Mouse (Mus musculus): ENCODE measurements at regions not wholly inside any gene's neighbourhood (a gene's known extent, or its start where the extent isn't known, plus 50 kb on each side); places are given as distances from the start of the nearest gene placed in this dataset.

GRCm38 (mm10) chr3:134390472-134391336, 154.4 kb downstream of the Cxxc4 start:
- Histone ChIP-seq H3K4me1 (replicated peaks; ENCODE audit: control insufficient read depth, insufficient read depth, low read length) (no peaks in the 10 kb centered on the region), H3K9me3 (ENCODE audit: control insufficient read depth, low read length) (no peaks in the 10 kb centered on the region), H3K27me3 (replicated peaks; ENCODE audit: control insufficient read depth, insufficient read depth, low read length) (no peaks in the 10 kb centered on the region), H3K4me2 (no peak overlapping the region), H3K9ac (ENCODE audit: low read depth, low read length) (no peak overlapping the region), H3K27ac (ENCODE audit: low read depth, low read length) (no peak overlapping the region), H3K4me3 (ENCODE audit: low read depth, low read length) (no peak overlapping the region), H3K36me3 (ENCODE audit: control insufficient read depth, insufficient read depth, low read length) (no peaks in the 10 kb centered on the region)
- no peak for DNase-seq (ENCODE audit: low spot score)
- 70% methylated on average over 4 of the region's 4 CpGs for WGBS
- ATAC-seq (replicated peaks; ENCODE audit: low FRiP score): no peak

GRCm38 (mm10) chr3:134400395-134401090, 164.3 kb downstream of the Cxxc4 start:
- Histone ChIP-seq H3K9ac (ENCODE audit: low read depth, low read length) (no peak overlapping the region), H3K4me1 (replicated peaks; ENCODE audit: control insufficient read depth, insufficient read depth, low read length) (no peaks in the 10 kb centered on the region), H3K27ac (ENCODE audit: low read depth, low read length) (no peak overlapping the region), H3K4me3 (ENCODE audit: low read depth, low read length) (no peak overlapping the region), H3K4me2 (no peak overlapping the region), H3K9me3 (ENCODE audit: control insufficient read depth, low read length) (no peaks in the 10 kb centered on the region), H3K27me3 (replicated peaks; ENCODE audit: control insufficient read depth, insufficient read depth, low read length) (no peaks in the 10 kb centered on the region), H3K36me3 (ENCODE audit: control insufficient read depth, insufficient read depth, low read length) (no peaks in the 10 kb centered on the region)
- WGBS: 64% methylated on average over 4 of the region's 4 CpGs
- ATAC-seq (replicated peaks; ENCODE audit: low FRiP score): no peak
- DNase-seq (ENCODE audit: low spot score): no peak

DNA sequence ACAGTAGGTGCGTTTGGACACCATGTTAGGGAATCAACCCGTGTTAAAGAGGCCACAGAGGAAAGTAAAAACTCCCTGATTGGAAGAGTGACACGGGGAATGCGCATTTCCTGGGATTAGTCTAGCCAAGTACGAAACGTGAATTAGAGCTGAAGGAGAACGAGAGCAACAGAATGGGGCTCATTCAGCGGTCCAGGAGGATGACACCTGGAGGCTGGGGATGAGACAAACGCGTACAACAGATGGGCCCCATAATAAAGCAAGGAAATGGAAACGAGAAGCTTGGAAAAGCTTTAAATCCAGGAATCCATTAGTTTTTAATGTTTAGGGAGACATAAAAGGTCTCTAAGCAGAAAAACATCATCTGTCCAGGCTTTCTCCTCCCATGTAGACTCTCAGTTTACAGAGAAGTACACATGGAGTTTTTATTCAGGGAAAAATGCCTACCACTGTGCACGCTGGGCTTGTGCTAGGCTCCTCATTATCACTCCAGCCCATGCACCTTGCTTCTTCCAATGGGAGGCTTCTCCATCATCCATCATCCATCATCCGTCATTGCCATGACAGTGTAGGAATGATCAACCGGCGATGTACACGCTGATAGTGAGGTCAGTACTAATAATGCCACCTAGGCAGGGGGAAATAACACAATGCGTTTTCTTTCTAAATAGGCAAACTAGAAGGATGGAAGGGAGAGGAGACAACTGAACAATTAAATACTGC, 179.5 kb downstream of the Cxxc4 start:
- H3K4me3 ChIP-seq (ENCODE audit: low read depth, low read length): no peak overlapping the region
- ATAC-seq (replicated peaks; ENCODE audit: low FRiP score): no peak
- WGBS: 75% methylated on average over 17 of the region's 17 CpGs
- no peaks in the 10 kb centered on the region for H3K36me3 ChIP-seq (ENCODE audit: control insufficient read depth, insufficient read depth, low read length)
- H3K9ac ChIP-seq (ENCODE audit: low read depth, low read length): no peak overlapping the region
- H3K4me1 ChIP-seq (replicated peaks; ENCODE audit: control insufficient read depth, insufficient read depth, low read length): no peaks in the 10 kb centered on the region
- no peak for DNase-seq (ENCODE audit: low spot score)
- no peak overlapping the region for H3K27ac ChIP-seq (ENCODE audit: low read depth, low read length)
- H3K4me2 ChIP-seq: no peak overlapping the region
- H3K9me3 ChIP-seq (ENCODE audit: control insufficient read depth, low read length): no peaks in the 10 kb centered on the region
- no peaks in the 10 kb centered on the region for H3K27me3 ChIP-seq (replicated peaks; ENCODE audit: control insufficient read depth, insufficient read depth, low read length)

- Histone ChIP-seq H3K4me1 (replicated peaks; ENCODE audit: control insufficient read depth, insufficient read depth, low read length) (no peaks in the 10 kb centered on the region), H3K9ac (ENCODE audit: low read depth, low read length) (no peak overlapping the region), H3K9me3 (ENCODE audit: control insufficient read depth, low read length) (no peaks in the 10 kb centered on the region), H3K27ac (ENCODE audit: low read depth, low read length) (no peak overlapping the region), H3K4me3 (ENCODE audit: low read depth, low read length) (no peak overlapping the region), H3K4me2 (no peak overlapping the region), H3K36me3 (ENCODE audit: control insufficient read depth, insufficient read depth, low read length) (no peaks in the 10 kb centered on the region), H3K27me3 (replicated peaks; ENCODE audit: control insufficient read depth, insufficient read depth, low read length) (no peaks in the 10 kb centered on the region)
- DNase-seq (ENCODE audit: low spot score) (no peak), ATAC-seq (replicated peaks; ENCODE audit: low FRiP score) (no peak)
- 84% methylated on average over 3 of the region's 3 CpGs for WGBS
Measured at GRCm38 (mm10) chr3:134427633-134428032, 191.3 kb downstream of the Cxxc4 start.

- H3K4me1 ChIP-seq (replicated peaks; ENCODE audit: control insufficient read depth, insufficient read depth, low read length): no peaks in the 10 kb centered on the region
- no peak overlapping the region for H3K9ac ChIP-seq (ENCODE audit: low read depth, low read length)
- H3K27ac ChIP-seq (ENCODE audit: low read depth, low read length): no peak overlapping the region
- no peaks in the 10 kb centered on the region for H3K36me3 ChIP-seq (ENCODE audit: control insufficient read depth, insufficient read depth, low read length)
- H3K27me3 ChIP-seq (replicated peaks; ENCODE audit: control insufficient read depth, insufficient read depth, low read length): no peaks in the 10 kb centered on the region
- H3K4me3 ChIP-seq (ENCODE audit: low read depth, low read length): no peak overlapping the region
- ATAC-seq (replicated peaks; ENCODE audit: low FRiP score): no peak
- no peak overlapping the region for H3K4me2 ChIP-seq
- no peak for DNase-seq (ENCODE audit: low spot score)
- 74% methylated on average over 1 of the region's 1 CpGs for WGBS
- H3K9me3 ChIP-seq (ENCODE audit: control insufficient read depth, low read length): no peaks in the 10 kb centered on the region
Measured at GRCm38 (mm10) chr3:134466611-134467010, 230.3 kb downstream of the Cxxc4 start.

DNA sequence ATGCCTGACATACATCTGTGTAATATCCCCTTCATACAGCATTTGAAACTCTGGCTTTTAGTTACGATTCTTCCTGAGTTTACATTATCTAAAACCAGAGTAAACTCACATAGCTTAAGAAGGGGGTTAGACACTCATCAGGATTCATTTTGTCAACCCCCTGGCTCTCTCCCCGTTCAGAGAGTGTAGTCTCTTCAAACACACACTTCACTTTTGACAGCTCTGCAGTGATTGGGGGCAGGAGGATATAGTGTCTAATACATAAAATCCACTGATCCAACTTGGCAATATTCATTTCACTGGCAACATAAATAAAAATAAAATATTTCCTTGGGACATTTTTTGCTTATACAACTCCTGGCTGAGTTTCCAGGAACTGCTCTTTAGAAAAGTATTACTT, 251.0 kb downstream of the Cxxc4 start:
- Histone ChIP-seq H3K9me3 (ENCODE audit: control insufficient read depth, low read length) (no peaks in the 10 kb centered on the region), H3K36me3 (ENCODE audit: control insufficient read depth, insufficient read depth, low read length) (no peaks in the 10 kb centered on the region), H3K4me1 (replicated peaks; ENCODE audit: control insufficient read depth, insufficient read depth, low read length) (no peaks in the 10 kb centered on the region), H3K4me2 (no peak overlapping the region), H3K4me3 (ENCODE audit: low read depth, low read length) (no peak overlapping the region), H3K27me3 (replicated peaks; ENCODE audit: control insufficient read depth, insufficient read depth, low read length) (no peaks in the 10 kb centered on the region), H3K9ac (ENCODE audit: low read depth, low read length) (no peak overlapping the region), H3K27ac (ENCODE audit: low read depth, low read length) (no peak overlapping the region)
- WGBS: 55% methylated on average over 2 of the region's 2 CpGs
- ATAC-seq (replicated peaks; ENCODE audit: low FRiP score) (no peak), DNase-seq (ENCODE audit: low spot score) (no peak)

GRCm38 (mm10) chr3:134489966-134490543, 253.8 kb downstream of the Cxxc4 start:
- WGBS: 81% methylated on average over 5 of the region's 5 CpGs
- DNase-seq (ENCODE audit: low spot score) (no peak), ATAC-seq (replicated peaks; ENCODE audit: low FRiP score) (no peak)
- Histone ChIP-seq H3K9me3 (ENCODE audit: control insufficient read depth, low read length) (no peaks in the 10 kb centered on the region), H3K4me2 (no peak overlapping the region), H3K4me3 (ENCODE audit: low read depth, low read length) (no peak overlapping the region), H3K4me1 (replicated peaks; ENCODE audit: control insufficient read depth, insufficient read depth, low read length) (no peaks in the 10 kb centered on the region), H3K27me3 (replicated peaks; ENCODE audit: control insufficient read depth, insufficient read depth, low read length) (no peaks in the 10 kb centered on the region), H3K27ac (ENCODE audit: low read depth, low read length) (no peak overlapping the region), H3K9ac (ENCODE audit: low read depth, low read length) (no peak overlapping the region), H3K36me3 (ENCODE audit: control insufficient read depth, insufficient read depth, low read length) (no peaks in the 10 kb centered on the region)

DNA sequence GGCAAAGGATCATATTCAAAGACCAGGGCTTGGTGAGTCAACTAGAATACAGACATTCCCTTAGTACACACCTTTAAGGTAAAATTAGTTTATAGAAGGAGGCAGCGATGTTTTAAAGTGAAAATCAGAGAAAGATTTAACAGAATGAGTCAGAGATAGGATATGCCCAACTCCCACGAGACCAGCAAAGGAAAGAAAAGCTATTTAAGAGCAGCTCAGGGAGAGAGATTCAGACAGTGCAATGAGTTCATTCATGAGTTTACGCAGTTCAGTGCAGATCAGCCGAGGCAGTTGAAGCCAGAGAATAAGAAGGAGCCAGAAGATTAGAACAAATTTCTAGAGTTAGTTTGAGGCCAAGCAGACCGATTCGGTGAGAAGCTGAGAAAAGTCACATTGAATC, 273.4 kb downstream of the Cxxc4 start:
- no peak for ATAC-seq (replicated peaks; ENCODE audit: low FRiP score)
- no peak for DNase-seq (ENCODE audit: low spot score)
- H3K36me3 ChIP-seq (ENCODE audit: control insufficient read depth, insufficient read depth, low read length): no peaks in the 10 kb centered on the region
- no peak overlapping the region for H3K4me2 ChIP-seq
- no peaks in the 10 kb centered on the region for H3K27me3 ChIP-seq (replicated peaks; ENCODE audit: control insufficient read depth, insufficient read depth, low read length)
- no peak overlapping the region for H3K4me3 ChIP-seq (ENCODE audit: low read depth, low read length)
- no peaks in the 10 kb centered on the region for H3K4me1 ChIP-seq (replicated peaks; ENCODE audit: control insufficient read depth, insufficient read depth, low read length)
- H3K27ac ChIP-seq (ENCODE audit: low read depth, low read length): no peak overlapping the region
- no peak overlapping the region for H3K9ac ChIP-seq (ENCODE audit: low read depth, low read length)
- H3K9me3 ChIP-seq (ENCODE audit: control insufficient read depth, low read length): no peaks in the 10 kb centered on the region
- 81% methylated on average over 6 of the region's 6 CpGs for WGBS
